Mouse (Mus musculus) hindbrain, embryonic 15.5 days (tissue): ENCODE data around the gene Bsn. TPM values are rescaled to one million over a fixed set of nuclear protein-coding genes. Genes with fewer than 3 reads are reported as not detected.
A peak's percentile ranks its signal among the peaks of the same experiment; 100 is the strongest.

Experiments used
- ATAC-seq: fragments of 200-750 bp; cut with Nextera tagmentation; 2 replicates; pipeline ENCODE4 v1.8.0; 2017; ENCODE audit warnings: low read depth, moderate number of reproducible peaks, moderate TSS enrichment; ENCODE audit not compliant: low FRiP score
- H3K27ac ChIP-seq: fragments of 300-500 bp; sonication (generic); replicated peaks from 2 replicates; pipeline ENCODE4 v1.5.1; 2015; ENCODE audit warnings: mild to moderate bottlenecking, inconsistent platforms
- H3K27me3 ChIP-seq: fragments of 300-500 bp; sonication (generic); 2 replicates; pipeline ENCODE4 v1.6.1; 2015; ENCODE audit warnings: control low read depth, inconsistent platforms
- H3K36me3 ChIP-seq: fragments of 300-500 bp; sonication (generic); 2 replicates; pipeline ENCODE4 v1.6.1; 2015; ENCODE audit warnings: control low read depth, inconsistent platforms
- H3K4me1 ChIP-seq: fragments of 300-500 bp; sonication (generic); replicated peaks from 2 replicates; pipeline ENCODE4 v1.6.1; 2015; ENCODE audit warnings: control low read depth, inconsistent platforms
- H3K4me2 ChIP-seq: fragments of 300-500 bp; sonication (generic); 2 replicates; pipeline ENCODE4 v1.6.1; 2015; ENCODE audit warnings: moderate library complexity, mild to moderate bottlenecking, inconsistent platforms
- H3K4me3 ChIP-seq: fragments of 300-500 bp; sonication (generic); 2 replicates; pipeline ENCODE4 v1.5.1; 2015; ENCODE audit warnings: mild to moderate bottlenecking, inconsistent platforms
- H3K9ac ChIP-seq: fragments of 300-500 bp; sonication (generic); 2 replicates; pipeline ENCODE4 v1.6.1; 2015; ENCODE audit warnings: inconsistent platforms
- H3K9me3 ChIP-seq: fragments of 300-500 bp; sonication (generic); 2 replicates; pipeline ENCODE4 v1.6.1; 2016; ENCODE audit warnings: control low read depth, inconsistent platforms
- WGBS: fragments of 180-500 bp; shearing (Covaris S2); methylation state at CpG from one replicate; pipeline ENCODE4 v1.1.7; 2015; 5-methylcytosine and 5-hydroxymethylcytosine counted together
- microRNA-seq: library from miRNA; unstranded; fragments of <30 nt; microRNA quantifications from one replicate; pipeline ENCODE4, GENCODE M21; 2016
- polyA plus RNA-seq: library from polyadenylated mRNA; unstranded; fragments of >200 nt; fragmentation: Nextera tagmentation; extraction: Ambion mirVana; gene quantifications from 2 replicates; pipeline ENCODE4 v1.2.1, GENCODE M21; 2015

The Bsn gene
- polyA plus RNA-seq, 1 experiment from 2014 or later = 10.0 TPM

GRCm38 (mm10) chr9:108047601-108048565 is 142.3 kb downstream of the Bsn start:
- H3K9ac ChIP-seq = peak overlapping the region; percentile 27
- H3K27me3 ChIP-seq = no peaks in the 10 kb centered on the region
- peak overlapping the region; percentile 54 for H3K4me3 ChIP-seq
- peak overlapping the region; percentile 78 for H3K27ac ChIP-seq
- peak overlapping the region; percentile 89 for H3K4me2 ChIP-seq
- 51% methylated on average over 17 of the region's 17 CpGs for WGBS
- no peaks in the 10 kb centered on the region for H3K9me3 ChIP-seq
- H3K4me1 ChIP-seq = peaks cover 34% of the 10 kb centered on the region
- peaks cover 41% of the 10 kb centered on the region for H3K36me3 ChIP-seq
- ATAC-seq = no peak

- peaks cover 51% of the 10 kb centered on the region for H3K36me3 ChIP-seq
- 94% methylated on average over 4 of the region's 4 CpGs for WGBS
- H3K4me1 ChIP-seq = peaks cover 27% of the 10 kb centered on the region
- no peak overlapping the region for H3K27ac ChIP-seq
- H3K27me3 ChIP-seq = no peaks in the 10 kb centered on the region
- no peak overlapping the region for H3K4me2 ChIP-seq
- no peak overlapping the region for H3K9ac ChIP-seq
- H3K4me3 ChIP-seq = no peak overlapping the region
- H3K9me3 ChIP-seq = no peaks in the 10 kb centered on the region
- no peak for ATAC-seq
Measured at GRCm38 (mm10) chr9:108046582-108046981, 143.6 kb downstream of the Bsn start.

Small RNA genes lying within 50 kb of the gene (microRNA-seq; reads per million reads assigned to microRNA genes)
- gene Gm47303 = not detected
- not detected for gene Mir7088

Other genes starting within 250 kb of the Bsn start
- gene Traip, start 240.2 kb downstream of the Bsn start, polyA plus RNA-seq = 8.4 and 10.5 TPM in 2 replicates
- gene Uba7, start 214.9 kb downstream of the Bsn start, polyA plus RNA-seq = 6.4 and 8.2 TPM in 2 replicates
- gene Gm20661, start 207.3 kb downstream of the Bsn start, polyA plus RNA-seq = 1.1 and 1.5 TPM in 2 replicates
- gene Inka1, start 204.5 kb downstream of the Bsn start, polyA plus RNA-seq = 17.9 and 20.2 TPM in 2 replicates
- 2.5 and 3.8 TPM in 2 replicates for gene Cdhr4, start 197.9 kb downstream of the Bsn start, polyA plus RNA-seq
- gene Gm20662, start 194.0 kb downstream of the Bsn start, polyA plus RNA-seq = 0.80 TPM in 1 of 2 replicates, not detected in the other
- 102 and 112 TPM in 2 replicates for gene Ip6k1, start 187.9 kb downstream of the Bsn start, polyA plus RNA-seq
- gene Gmppb, start 141.1 kb downstream of the Bsn start, polyA plus RNA-seq = 21.2 and 23.9 TPM in 2 replicates
- gene Amigo3, start 137.2 kb downstream of the Bsn start, polyA plus RNA-seq = 2.6 and 2.9 TPM in 2 replicates
- 0.18 TPM in 1 of 2 replicates, not detected in the other for gene Mst1, start 109.9 kb downstream of the Bsn start, polyA plus RNA-seq
- gene Rnf123, start 107.0 kb downstream of the Bsn start, polyA plus RNA-seq = 48.9 TPM in 2 replicates
- gene Apeh, start 95.8 kb downstream of the Bsn start, polyA plus RNA-seq = 52.2 and 62.2 TPM in 2 replicates
- 73.8 and 86.0 TPM in 2 replicates for gene Dag1, start 73.6 kb upstream of the Bsn start, polyA plus RNA-seq
- gene Nicn1, start 100.0 kb upstream of the Bsn start, polyA plus RNA-seq = 130 and 134 TPM in 2 replicates
- gene Amt, start 106.5 kb upstream of the Bsn start, polyA plus RNA-seq = 27.0 and 28.3 TPM in 2 replicates
- 275 and 287 TPM in 2 replicates for gene Rhoa, start 115.7 kb upstream of the Bsn start, polyA plus RNA-seq
- 52.7 and 53.0 TPM in 2 replicates for gene Tcta, start 115.8 kb upstream of the Bsn start, polyA plus RNA-seq
- gene Gpx1, start 148.5 kb upstream of the Bsn start, polyA plus RNA-seq = 444 and 458 TPM in 2 replicates
- 123 and 125 TPM in 2 replicates for gene Usp4, start 157.5 kb upstream of the Bsn start, polyA plus RNA-seq
- 1.5 and 2.3 TPM in 2 replicates for gene 1700102P08Rik, start 202.4 kb upstream of the Bsn start, polyA plus RNA-seq
- gene Ccdc36, start 238.1 kb upstream of the Bsn start, polyA plus RNA-seq = 1.6 and 2.5 TPM in 2 replicates
- not detected in 2 replicates for gene BC048562, start 246.1 kb upstream of the Bsn start, polyA plus RNA-seq